Comparison of ENCODE assay signal across 11 mouse cellular contexts in the genomic region with DNA sequence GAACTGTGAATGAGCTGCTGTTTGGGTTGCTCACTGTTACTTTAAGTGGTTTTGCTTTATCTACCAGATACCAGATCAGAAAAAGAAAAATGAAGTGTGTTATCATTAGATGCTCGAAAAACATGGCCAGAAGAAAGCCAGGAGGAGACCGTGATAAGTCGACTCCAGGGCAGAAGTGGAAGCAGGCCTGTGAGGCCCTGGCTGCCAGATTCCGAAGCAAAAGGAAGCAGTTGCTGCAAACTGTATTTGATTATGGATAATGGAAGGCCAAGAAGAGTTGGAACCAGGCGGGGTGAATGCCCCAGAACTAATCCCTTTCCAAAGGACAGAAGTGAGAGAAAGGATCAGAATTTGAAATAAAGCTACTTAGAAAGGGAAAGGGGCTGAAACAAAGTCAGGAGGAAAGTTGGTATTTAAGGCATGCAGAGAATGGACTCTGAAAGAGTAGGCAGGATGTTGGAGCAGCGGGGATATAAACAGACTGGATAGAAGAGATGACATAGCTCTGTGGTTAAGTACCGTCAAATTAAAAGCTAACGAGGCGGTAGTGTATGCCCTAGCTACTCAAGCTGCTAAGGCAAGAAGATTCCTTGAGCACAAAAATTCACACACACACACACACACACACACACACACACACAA. TPM values are rescaled to one million over a fixed set of nuclear protein-coding genes. Genes with fewer than 3 reads are reported as not detected.
DNase-seq lines count a peak whose midpoint lies in the region; ATAC-seq and TF ChIP-seq lines count a peak whose summit lies in the region.
"Had no signal": no experiment of that assay in that cellular context is flagged by ENCODE, and none has a peak within 500 bp of the region (broad histone marks: within the 10 kb centered on the region; RNA-seq: fewer than 3 reads in every experiment).

No protein-coding gene starts in this region.

- H3K4me2 ChIP-seq in lung, embryonic 14.5 days, result peak overlapping the region; percentile 23
- no peak overlapping the region for H3K4me2 ChIP-seq in midbrain, embryonic 13.5 days (replicated peaks)
- H3K4me2 ChIP-seq: forebrain, embryonic 13.5 days had no signal

- peak; percentile 39 for DNase-seq in embryo, embryonic 10 days (ENCODE audit: low spot score)
- no peak for DNase-seq in embryo, embryonic 11 days
- peak; percentile 71 for DNase-seq in lung, embryonic 14.5 days
- DNase-seq in lung, postnatal 36 days, result no peak
- DNase-seq in testis, postnatal 14 days (ENCODE audit: low spot score), result no peak
- no peak for DNase-seq in adrenal gland, postnatal 10 days
- DNase-seq: kidney, postnatal 10 days; right cerebral cortex, postnatal 4 days had no signal

- no peak for TF ChIP-seq CTCF in lung, embryonic 14.5 days (IDR thresholded peaks at IDR 0.05; ENCODE audit: low read depth)

- no peak overlapping the region for H3K4me3 ChIP-seq in lung, embryonic 14.5 days (ENCODE audit: low read depth, low read length)
- peak overlapping the region; percentile 28 for H3K4me3 ChIP-seq in erythroblast, embryonic 14.5 days (replicated peaks)
- no peak overlapping the region for H3K4me3 ChIP-seq in midbrain, embryonic 13.5 days (replicated peaks)
- H3K4me3 ChIP-seq: forebrain, embryonic 13.5 days had no signal

- H3K36me3 ChIP-seq in lung, embryonic 14.5 days (ENCODE audit: insufficient read depth), result no peaks in the 10 kb centered on the region
- peaks cover 9% of the 10 kb centered on the region for H3K36me3 ChIP-seq in erythroblast, embryonic 14.5 days (ENCODE audit: control insufficient read depth)
- no peaks in the 10 kb centered on the region for H3K36me3 ChIP-seq in midbrain, embryonic 13.5 days

- 6% methylated on average over 9 of the region's 9 CpGs for WGBS in lung, embryonic 14.5 days
- WGBS in midbrain, embryonic 13.5 days, result 7% methylated on average over 9 of the region's 9 CpGs

- ATAC-seq in lung, embryonic 14.5 days (ENCODE audit: insufficient read depth), result peak; percentile 83
- 0 out of 2 replicates have a peak, but pooled peaks have one; percentile 30 for ATAC-seq in midbrain, embryonic 13.5 days
- ATAC-seq: forebrain, embryonic 13.5 days had no signal

- peak overlapping the region; percentile 88 for H3K27ac ChIP-seq in lung, embryonic 14.5 days (ENCODE audit: low read depth)
- no peak overlapping the region; the same call in 1 of the 2 replicates for H3K27ac ChIP-seq in midbrain, embryonic 13.5 days
- H3K27ac ChIP-seq: forebrain, embryonic 13.5 days had no signal

- H3K4me1 ChIP-seq in lung, embryonic 14.5 days (ENCODE audit: insufficient read depth), result peaks cover 3% of the 10 kb centered on the region; the same call in 1 of the 2 replicates
- peaks cover 90% of the 10 kb centered on the region for H3K4me1 ChIP-seq in erythroblast, embryonic 14.5 days (ENCODE audit: control insufficient read depth)
- H3K4me1 ChIP-seq in midbrain, embryonic 13.5 days (replicated peaks), result peaks cover 12% of the 10 kb centered on the region
- H3K4me1 ChIP-seq: forebrain, embryonic 13.5 days had no signal

- H3K9ac ChIP-seq in lung, embryonic 14.5 days, result peak overlapping the region; percentile 33; the same call in 1 of the 2 replicates
- no peak overlapping the region for H3K9ac ChIP-seq in midbrain, embryonic 13.5 days (replicated peaks)
- H3K9ac ChIP-seq: forebrain, embryonic 13.5 days had no signal

- no peaks in the 10 kb centered on the region for H3K9me3 ChIP-seq in lung, embryonic 14.5 days (ENCODE audit: low read depth, low read length)
- H3K9me3 ChIP-seq in erythroblast, embryonic 14.5 days (ENCODE audit: control insufficient read depth, low read length), result peaks cover 7% of the 10 kb centered on the region
- no peaks in the 10 kb centered on the region for H3K9me3 ChIP-seq in midbrain, embryonic 13.5 days
- H3K9me3 ChIP-seq: forebrain, embryonic 13.5 days had no signal

- H3K27me3 ChIP-seq in lung, embryonic 14.5 days (ENCODE audit: insufficient read depth, low read length), result no peaks in the 10 kb centered on the region
- no peaks in the 10 kb centered on the region for H3K27me3 ChIP-seq in erythroblast, embryonic 14.5 days (ENCODE audit: control insufficient read depth)
- H3K27me3 ChIP-seq in midbrain, embryonic 13.5 days, result 0 out of 2 replicates have a peak, but pooled peaks cover 3% of the 10 kb centered on the region
- H3K27me3 ChIP-seq: forebrain, embryonic 13.5 days had no signal

RNA-seq across cellular contexts. Expression of a gene that starts 4.7 kb away (rescaled TPM):
- 25.1 and 28.9 TPM in 2 replicates for polyA plus RNA-seq in lung, embryonic 14.5 days (2014; fragmentation: Nextera tagmentation; extraction: Ambion mirVana)
- 1.5 TPM in 2 replicates for polyA plus RNA-seq in erythroblast, embryonic 14.5 days (2012)
- 7.8 and 9.6 TPM in 2 replicates for polyA plus RNA-seq in midbrain, embryonic 13.5 days (2015; fragmentation: Nextera tagmentation; extraction: Ambion mirVana)
- 10 to 100 TPM; 33.6 to 34.4 TPM for total RNA-seq in adrenal gland, postnatal 10 days (2021)

RNA-seq across cellular contexts. Expression of a gene that starts 7.6 kb away (rescaled TPM):
- not detected in 2 replicates for polyA plus RNA-seq in lung, embryonic 14.5 days (2014; fragmentation: Nextera tagmentation; extraction: Ambion mirVana)
- polyA plus RNA-seq in erythroblast, embryonic 14.5 days (2012), result 0.20 and 0.37 TPM in 2 replicates
- not detected in 2 replicates for polyA plus RNA-seq in midbrain, embryonic 13.5 days (2015; fragmentation: Nextera tagmentation; extraction: Ambion mirVana)
- total RNA-seq in adrenal gland, postnatal 10 days (2021), result 1 to 10 TPM in 1 of 2 experiments, under 1 TPM in 1; 0.94 to 3.9 TPM
- polyA plus RNA-seq: forebrain, embryonic 13.5 days had no signal

RNA-seq across cellular contexts. Expression of a gene that starts 44.5 kb away (rescaled TPM):
- 20.1 and 28.3 TPM in 2 replicates for polyA plus RNA-seq in lung, embryonic 14.5 days (2014; fragmentation: Nextera tagmentation; extraction: Ambion mirVana)
- 83.5 and 87.7 TPM in 2 replicates for polyA plus RNA-seq in erythroblast, embryonic 14.5 days (2012)
- polyA plus RNA-seq in midbrain, embryonic 13.5 days (2015; fragmentation: Nextera tagmentation; extraction: Ambion mirVana), result 25.8 and 26.9 TPM in 2 replicates
- 10 to 100 TPM; 55.4 to 75.9 TPM for total RNA-seq in adrenal gland, postnatal 10 days (2021)

Comparison
In these comparisons a context has a peak if more than half of its experiments do, and no peak if none do; other contexts are left out.
1. DNase-seq: peak in embryo, embryonic 10 days (single experiment) and lung, embryonic 14.5 days (single experiment); none in embryo, embryonic 11 days (single experiment), lung, postnatal 36 days (single experiment), testis, postnatal 14 days (single experiment) and adrenal gland, postnatal 10 days (single experiment).